Mouse (Mus musculus) cerebellum, postnatal 14 days (tissue): ENCODE measurements around the gene Gata2.
"Not testable (repeated sequence)": the region's sequence is repeated elsewhere in the genome, so short reads cannot be mapped to it uniquely, and the experiment has no call there.

ENCODE experiments used
- DNase-seq, 2 experiments: peaks; one replicate each; pipeline ENCODE4 v3.0.0; 2021; ENCODE audit warnings: mixed read lengths in 2 of 2

Gata2 gene

DNA sequence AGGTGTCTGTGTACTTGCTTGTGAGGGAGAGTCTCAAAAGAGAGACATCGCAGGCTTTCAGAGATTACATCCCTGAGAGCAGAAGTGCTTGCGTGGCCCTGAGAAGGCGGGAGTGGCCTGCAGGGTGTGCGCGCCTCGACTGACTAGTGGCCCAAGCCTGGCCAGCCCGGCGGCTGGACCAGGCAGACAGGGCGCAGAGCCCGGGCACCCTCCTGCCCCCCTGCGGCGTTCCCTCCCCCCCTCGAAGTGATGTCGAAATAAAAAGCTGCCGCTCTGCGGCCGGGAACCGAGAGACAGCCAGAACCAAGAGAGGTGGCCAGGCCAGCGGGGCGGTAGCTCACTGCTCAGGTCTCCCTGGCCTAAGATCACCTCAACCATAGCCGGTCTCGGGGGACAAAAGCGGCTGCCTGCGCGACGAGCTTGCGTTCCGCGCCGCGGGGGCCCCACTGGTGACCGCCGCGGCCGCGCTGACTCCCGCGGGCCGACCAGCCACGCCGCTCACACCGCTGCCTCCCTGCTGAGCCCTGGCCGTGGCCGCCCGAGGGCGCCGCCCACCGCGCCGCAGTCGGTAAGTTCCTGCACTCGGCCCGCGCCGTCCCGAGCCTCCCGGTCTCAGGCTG, at the start of gene Gata2:
Gene Gata2, plus strand, starts transcription at position 459 of the 620 bp plus-strand sequence.
- no peak for DNase-seq

DNA sequence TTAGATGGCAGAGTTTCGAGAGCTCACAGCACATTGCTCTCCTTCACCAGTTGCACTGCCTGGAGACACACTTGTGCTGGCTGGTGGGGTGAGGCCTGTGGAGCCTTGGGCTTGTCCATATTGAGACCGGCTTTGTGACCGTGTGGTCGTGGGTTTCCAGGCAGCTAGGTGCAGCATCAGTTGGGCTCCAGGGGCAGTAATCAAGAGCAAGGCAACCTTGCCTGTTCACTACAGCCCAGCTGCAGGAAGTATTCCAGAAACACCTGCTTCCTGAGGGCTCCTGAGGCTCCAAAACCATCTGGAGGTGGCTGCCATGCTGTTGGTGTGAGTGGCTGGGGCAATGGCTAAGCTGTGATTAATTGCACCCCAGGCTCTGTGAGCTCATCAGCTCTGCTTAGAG, 47.9 kb upstream of the Gata2 start:
- no peak for DNase-seq

DNA sequence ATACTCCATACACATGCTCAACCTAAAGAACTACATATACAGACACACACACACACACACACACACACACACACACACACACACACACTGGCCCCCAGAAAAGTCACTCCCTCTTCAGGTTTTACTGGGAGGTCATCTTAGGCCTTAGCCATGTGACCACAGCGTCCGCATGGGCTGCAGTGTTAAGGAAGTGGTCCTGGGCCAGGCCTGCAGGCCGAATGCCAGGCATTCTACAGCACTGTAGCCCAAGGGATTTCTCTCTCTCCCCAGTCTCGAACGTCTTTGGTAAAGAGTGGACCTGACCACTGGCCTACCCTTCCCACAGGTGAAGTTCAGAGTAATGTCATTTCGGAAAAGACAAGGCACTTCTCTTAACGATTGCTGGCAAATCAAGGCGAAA, 47.1 kb upstream of the Gata2 start:
- DNase-seq: no peak

DNA sequence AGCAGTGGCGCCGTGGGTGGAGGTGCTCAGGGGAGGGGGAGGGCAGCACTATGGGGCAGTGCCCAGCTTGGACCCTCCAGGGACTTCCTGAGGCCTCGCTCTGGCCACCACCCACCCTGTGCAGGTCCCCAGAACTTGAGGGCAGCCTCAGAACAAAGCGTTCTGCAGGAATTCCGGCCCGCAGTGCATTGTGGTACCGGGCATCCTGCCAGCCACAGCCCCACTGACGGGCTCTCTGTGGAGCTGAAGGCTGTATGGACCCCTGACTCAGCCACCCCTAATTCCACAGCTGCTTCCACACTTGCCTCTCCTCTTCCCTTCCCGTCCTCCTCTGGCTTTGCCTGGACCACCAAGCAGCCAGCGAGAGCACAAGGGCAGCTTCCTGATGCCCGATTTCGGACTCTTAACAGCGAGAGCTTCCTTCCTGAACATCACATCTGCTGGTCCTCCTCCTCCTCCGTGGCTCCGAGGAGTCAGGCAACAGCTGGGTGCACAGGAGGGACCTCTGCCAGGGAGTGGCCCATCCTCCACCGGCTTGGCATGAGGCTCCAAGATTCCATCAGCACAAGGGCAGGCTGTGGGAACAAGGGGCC, 46.2 kb upstream of the Gata2 start:
- peak in 1 of 2 experiments; percentile 55 for DNase-seq

DNA sequence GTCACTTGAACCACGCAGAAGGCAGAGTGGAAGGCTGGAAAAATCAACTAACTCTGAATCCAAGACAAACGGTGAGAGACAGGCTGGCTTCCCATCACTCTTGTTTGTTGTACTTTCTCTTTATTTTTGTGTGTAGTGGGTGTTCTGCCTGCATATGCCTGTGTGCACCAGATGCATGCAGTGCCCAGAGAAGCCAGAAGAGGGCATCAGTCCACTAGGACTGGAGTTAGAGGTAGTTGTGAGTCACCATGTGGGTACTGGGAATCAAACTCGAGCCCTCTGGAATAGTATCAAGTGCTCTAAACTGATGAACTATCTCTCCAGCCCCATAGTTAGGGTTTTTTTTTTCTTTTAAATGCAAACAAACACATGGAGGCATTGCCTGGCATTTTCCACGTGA, 42.4 kb upstream of the Gata2 start:
- no peak for DNase-seq

DNA sequence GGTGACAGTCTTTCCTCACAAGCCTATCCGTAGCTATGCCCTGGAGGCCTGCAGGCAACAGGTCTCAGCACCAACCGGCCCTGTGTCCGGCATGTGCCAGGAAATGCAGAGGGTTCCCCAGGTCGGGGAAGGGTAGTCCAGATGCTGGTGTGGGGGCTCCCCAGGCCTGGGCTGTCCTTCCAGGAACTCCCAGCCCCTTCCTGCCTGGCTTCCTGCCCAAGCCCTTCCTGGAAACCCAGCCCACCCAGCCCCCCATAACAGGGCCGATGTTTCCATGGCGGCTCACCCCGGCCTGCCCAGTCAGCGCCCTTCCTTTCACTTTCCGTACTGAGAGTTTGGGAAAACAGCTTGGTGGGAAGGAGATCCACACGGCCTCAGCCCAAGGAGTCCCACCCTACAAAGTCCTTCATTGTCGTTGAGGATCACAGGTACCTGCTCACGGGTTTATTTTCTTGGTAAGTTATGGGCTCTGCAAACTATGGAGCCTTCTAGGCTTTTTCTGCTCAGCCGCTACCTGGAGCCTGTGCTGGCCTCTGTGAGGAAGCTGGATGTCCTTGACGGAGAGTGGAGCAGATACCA, 41.5 kb upstream of the Gata2 start:
- no peak for DNase-seq

DNA sequence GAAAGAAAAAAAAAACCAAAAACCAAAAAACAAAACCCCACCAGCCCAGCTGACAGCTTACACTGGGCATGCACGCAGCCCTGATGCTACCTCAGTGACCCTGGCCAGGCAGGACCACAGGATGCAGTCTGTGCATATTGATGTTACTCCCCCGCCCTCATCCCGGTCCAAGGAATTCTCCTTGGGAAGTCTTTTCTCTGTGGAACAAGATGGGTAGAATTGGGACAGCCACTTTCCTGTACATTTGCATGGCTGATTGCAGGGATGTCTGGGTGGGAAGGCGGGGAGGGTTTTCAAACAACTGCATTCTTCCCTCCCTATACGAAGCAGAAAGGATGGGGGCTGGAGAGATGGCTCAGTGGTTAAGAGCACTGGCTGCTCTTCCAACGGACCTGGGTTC, 40.7 kb upstream of the Gata2 start:
- no peak for DNase-seq

DNA sequence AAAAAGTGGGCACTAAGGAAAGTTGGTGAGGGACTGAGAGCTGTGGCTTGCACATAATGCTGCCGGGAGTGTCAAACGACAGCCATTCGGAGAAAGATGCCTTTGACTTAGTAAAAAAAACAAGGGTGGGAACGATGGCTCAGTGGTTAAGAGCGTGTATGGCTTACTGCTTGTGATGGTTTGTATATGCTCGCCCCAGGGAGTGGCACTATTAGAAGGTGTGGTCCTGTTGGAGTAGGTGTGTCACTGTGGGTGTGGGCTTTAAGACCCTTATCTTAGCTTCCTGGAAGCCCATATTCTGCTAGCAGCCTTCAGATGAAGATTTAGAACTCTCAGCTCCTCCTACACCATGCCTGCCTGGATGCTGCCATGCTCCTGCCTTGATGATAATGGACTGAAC, 38.1 kb upstream of the Gata2 start:
- DNase-seq: not testable (repeated sequence)

DNA sequence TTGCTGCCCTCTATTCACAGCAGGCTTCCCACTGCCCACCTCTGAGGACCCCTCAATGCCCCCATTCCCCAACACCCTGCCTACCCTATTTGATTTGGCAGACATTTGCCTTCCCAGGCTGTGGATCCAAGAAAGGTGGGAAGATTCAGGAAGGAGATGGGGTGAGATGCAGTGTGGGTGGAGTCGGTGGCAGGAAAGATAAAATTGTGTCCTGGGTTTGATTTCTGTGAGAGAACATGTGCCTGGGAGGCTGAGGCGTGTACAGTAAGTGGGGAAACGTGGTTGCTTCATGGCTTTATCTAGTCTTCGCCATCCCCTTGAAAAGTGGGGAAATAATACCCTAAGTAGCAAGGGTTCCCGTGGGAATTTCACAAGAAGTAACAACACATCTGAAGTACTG, 34.9 kb upstream of the Gata2 start:
- no peak for DNase-seq

DNA sequence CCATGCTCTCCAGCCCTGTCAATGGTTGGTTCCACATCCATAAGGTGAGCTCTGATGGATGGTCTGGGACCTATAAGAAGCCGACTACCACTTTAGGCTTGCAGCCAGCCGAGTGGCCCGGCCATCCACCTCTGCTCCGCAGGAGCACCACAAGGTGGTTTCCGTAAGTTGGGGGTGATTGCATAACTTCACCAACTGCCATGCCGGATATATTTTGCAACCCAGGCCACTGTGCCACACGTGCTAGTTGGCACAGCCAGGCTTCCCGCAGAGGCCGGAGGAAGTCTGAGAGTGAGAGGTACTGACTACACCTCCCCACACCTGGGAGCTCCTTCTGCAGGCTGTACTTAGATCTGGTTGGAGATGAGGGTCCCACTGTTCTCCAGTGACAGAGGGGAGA, 27.6 kb upstream of the Gata2 start:
- no peak for DNase-seq

DNA sequence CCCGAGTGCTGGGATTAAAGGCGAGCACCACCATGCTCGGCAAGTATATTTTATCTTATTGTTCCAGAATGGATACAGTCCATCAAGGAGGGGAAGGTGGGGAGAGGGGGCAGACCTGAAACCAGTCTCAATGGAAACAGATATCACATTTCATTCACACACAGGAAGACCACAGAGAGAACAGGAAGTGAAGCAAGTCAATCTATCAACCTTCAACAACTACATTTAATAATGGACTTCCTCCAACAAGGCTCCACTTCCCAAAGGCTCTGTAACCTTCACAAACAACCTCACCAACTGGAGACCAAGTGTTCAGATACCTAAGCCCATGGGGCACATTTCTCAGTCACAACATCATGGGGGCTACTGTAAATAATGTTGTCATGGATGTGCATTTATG, 19.5 kb upstream of the Gata2 start:
- DNase-seq: no peak

DNA sequence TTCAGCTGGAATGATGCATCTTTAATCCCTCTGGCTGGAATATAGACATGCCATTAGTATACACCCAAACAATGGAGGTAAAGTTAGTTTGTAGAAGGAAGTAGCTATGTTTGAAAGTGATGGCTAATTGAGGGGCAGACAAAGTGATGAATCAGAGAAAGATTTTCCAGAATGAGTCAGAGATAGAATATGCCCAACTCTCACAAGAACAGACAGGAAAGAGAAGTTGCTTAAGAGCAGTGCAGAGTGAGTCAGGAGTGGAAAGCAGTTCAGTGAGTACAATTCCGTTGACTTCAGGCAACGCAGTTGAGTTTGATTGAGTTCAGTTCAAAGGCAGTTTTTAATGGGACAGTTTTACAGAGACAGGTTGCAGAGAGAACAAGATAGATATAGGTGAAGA, 19.0 kb upstream of the Gata2 start:
- no peak for DNase-seq

DNA sequence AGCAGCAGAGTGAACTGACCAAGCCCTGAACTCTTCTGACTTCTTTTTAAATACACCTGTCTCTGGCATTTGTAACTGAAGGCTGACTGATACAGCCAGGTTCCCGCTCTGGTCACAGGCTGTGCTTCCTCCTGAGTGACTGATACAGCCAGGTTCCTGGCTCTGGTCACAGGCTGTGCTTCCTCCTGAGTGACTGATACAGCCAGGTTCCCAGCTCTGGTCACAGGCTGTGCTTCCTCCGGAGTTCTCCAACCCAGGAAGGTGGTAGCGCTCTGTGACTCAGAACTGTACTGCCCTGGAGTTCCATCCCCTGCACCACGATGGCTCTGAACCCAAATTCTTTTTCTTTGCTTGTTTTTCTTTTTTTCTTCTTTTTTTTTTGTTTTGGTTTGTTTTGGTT, 9.0 kb upstream of the Gata2 start:
- DNase-seq: no peak

DNA sequence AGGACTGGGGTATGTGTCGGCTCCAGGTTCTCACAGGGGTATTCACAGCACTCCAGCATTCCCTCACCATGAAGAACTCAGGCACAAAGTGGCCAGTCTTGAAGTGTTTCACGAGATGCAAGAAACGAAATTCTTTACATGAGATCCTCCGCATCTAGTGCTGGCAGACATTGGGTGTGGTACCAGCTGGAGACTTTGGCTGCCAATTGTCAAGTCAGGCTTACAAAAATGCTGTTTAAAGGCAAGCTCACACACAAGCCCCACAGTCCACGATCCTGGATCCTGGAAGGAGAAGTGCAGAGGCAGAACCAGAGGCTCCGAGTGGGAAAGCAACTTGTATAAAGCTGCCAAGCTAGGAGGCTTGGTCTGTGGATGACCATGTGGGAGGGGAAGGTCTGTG, 5.5 kb upstream of the Gata2 start:
- DNase-seq: peak in 1 of 2 experiments; percentile 35

DNA sequence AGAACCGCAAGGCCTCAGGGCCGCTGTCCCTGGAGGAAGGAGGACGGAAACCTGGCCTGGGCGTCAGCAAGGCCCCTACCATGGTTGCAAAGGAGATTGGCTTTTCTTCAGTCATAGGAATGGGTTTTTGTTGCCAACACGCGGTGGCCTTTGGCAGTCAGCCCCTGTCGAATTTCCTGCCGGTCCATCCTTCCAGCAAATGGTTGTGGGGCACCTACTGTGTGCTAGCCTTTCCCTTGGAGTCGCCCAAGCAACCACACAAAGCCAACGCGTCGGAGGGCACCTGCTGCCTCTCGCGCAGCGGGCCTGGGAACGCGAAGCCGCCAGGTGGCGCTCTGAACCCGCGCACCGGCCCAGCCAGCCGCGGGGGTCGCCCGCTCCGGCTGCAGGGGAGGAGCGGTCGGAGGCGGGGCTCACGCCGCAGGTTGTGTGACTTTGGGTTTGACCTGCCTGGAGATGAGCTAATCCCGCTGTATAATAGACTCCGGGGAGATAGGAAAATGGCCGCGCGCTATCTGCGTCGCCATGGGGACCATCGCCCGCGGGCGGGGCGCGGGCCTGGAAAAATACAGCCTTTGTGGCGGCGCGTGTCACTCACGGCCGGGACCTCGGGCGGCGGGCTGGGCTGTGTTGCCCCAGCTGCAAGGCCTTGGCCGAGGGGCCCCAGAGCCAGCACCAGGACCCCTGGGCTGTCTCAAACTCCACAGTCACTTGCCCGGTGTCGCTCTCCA, 4.2 kb upstream of the Gata2 start:
- DNase-seq: peak; percentile 84 to 90

DNA sequence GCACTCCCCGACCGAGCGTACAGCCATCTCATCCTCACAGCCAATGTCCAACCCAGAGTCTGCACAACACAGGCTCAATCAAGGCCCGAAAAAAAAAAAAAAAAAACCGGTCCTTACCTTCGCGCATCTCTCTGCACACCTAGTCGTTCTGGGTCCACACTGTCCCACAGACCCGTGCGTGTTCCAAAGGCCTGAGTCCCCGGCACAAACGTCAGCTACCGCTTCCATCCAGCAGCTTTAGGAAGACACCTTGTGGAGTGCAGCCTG, 3.7 kb upstream of the Gata2 start:
- no peak for DNase-seq

DNA sequence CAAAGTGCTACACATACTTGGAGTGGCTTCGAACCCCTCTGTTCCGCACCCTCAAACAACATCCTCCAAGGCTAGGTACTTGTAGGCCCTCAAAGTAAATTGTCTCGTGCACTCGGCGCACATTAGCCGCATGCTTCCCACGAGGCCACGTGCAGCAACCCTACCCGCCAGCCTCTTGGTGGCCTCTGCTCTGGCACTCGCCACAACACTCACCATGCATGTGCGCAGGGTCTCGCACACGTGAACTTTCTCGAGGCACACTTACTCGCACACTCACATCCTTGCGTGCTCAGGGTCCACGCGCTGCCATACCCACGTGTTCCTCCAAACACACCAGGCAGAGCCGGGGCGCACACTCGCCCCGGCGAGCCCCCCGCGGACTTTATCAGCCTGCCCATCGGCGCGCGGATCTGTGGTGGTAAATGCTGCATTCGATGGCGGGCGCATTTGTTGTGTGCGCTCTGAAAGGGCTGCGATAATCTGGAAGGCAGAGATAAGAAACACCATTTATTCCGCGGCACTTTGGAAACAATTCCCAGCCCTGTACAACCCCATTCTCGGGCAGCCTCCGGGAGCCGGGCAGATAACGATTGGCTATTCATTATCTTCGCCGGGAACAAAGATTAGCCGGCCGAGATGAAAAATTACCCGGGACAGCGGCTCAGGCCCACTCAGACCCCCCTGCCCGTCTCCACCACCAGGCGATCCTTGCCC, 3.2 kb upstream of the Gata2 start:
- DNase-seq: no peak

DNA sequence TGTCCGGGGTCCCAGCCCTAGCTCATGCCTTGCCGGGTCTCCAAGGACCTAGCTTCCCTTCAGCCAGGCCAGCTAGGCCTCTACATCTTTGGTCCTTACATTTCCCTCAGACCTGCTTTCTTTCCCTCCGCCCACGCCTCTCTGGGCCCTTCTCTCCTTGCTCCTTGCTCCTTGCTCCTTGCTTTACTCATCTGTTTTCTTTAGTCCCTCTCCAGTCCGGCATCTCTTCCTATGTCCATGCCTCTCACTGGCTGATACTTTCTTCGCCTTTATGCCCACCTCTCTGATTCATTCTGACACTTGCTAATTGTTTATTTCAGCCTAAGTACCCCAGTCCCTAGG, 2.7 kb upstream of the Gata2 start:
- no peak for DNase-seq

DNA sequence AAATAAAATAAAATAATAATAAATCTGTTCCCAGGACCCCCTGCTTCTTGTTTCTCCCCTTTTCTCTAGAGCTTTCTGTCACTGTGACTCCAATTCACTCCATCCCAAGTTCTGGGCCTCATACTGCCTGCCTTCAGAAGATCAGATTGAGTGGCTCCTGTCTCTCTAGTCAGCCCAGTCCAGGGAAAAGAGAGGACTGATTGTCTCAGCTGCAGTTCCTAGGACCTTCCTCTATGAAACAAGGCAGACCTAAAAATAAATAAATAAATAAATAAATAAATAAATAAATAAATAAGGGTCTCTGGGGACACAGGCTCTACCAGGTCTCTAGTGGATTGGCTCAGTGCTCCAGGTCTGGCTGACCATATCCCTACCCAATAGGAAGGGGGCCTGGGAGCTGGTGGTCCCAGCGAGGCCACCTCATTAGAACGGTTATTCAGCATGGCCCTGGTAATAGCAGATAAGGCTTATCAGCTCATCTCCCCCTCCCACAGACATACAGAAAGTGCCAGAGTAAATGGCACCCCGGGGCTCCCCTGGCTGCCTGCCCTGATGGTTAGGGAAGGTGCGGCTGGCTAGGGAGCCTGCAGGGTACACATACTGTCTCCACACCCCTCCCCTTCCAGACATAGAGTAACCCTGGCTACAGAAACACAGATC, 2.1 kb upstream of the Gata2 start:
- no peak for DNase-seq

DNA sequence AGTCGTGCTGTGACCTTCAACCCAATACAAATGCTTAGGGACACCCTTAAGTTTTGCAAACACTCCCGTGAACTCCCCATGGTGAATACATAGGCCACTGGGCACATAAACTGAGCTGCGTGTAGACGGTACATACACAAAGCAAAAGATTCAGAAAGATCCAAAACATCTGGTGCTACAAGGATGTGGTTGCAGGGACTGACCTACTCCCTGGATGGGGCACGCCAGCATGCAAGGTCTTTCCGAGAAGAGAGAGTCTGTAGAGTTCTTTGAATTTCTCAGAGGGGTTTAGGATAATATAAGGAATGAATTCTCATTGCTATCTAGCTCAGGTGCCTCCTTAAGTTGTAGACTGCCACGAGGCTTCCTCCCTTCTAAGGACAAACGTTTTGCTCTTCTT, 935 bp upstream of the Gata2 start:
- no peak for DNase-seq

DNA sequence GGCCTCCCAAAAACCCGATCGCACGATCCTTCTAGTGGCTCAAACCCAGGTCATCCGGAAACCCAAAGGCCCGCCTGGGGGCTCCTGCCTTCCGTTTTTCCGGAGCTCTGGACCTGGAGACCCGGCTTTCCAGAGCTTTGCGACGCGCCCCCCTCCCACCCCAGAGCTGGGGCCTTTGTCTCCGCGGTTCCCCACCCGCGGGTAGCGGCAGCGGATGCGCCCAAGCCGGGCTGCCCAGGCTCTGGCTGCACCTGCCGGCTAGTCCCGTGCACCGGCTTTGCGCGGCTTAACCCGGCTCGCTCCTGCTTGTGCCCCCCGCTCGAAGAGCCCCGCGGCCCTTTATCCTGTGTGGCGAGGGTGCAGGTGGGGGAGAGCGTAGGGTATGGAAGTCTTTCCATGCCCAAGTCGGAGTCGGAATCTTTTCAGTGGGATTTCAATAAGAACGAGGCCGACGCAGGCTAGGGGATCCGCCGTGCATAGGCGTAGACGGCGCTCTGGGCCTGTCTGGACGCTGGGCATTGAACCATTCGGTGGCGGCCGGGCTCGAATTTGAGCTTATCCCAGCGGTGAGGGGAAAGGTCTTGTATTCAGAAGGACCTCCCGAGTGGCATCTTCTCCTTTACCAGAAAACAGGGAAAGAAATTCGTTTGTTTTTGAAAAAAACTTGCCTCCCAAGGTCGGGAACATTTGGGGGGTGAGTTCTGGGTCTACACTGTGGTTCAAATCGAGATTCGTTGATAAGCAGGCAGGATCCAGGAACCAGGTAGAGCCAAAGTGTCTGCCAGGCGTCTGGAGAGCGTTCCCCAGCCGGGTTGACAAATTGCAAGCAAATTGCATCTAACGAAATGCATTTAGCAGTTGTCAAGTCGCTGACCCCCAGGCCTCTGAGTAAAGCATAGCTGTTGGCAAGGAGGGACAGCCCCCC, 624 bp downstream of the Gata2 start:
- peak in 1 of 2 experiments; percentile 40 for DNase-seq

DNA sequence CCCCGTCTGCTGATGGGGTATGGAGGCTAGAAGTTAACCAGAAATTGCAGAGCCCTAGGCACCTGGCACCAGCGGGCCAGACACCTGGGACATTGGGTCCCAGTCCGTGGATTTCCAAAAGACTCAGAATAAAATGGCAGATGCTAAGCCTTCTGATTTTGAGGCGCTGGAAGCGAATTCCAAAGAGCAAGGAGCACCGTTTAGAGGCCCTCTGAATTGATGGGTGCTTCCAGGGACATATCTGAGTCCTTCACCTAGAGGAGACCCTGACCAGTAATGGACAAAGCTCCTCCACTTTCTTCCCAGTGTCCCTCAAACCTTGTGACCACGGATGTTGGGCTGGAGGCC, 1.3 kb downstream of the Gata2 start:
- DNase-seq: peak in 1 of 2 experiments; percentile 36
